Mouse (Mus musculus) liver, embryonic 12.5 days (tissue): ENCODE measurements at regions not wholly inside any gene's neighbourhood (a gene's known extent, or its start where the extent isn't known, plus 50 kb on each side); places are given as distances from the start of the nearest gene placed in this dataset.

Experiments used
- ATAC-seq: fragments of 200-750 bp; cut with Nextera tagmentation; 2 replicates; pipeline ENCODE4 v1.8.0; 2017; ENCODE audit warnings: moderate number of reproducible peaks, mild to moderate bottlenecking, moderate library complexity
- H3K27ac ChIP-seq: fragments of 300-500 bp; sonication (generic); 2 replicates; pipeline ENCODE4 v1.5.1; 2016; ENCODE audit warnings: mild to moderate bottlenecking
- H3K27me3 ChIP-seq: fragments of 300-500 bp; sonication (generic); replicated peaks from 2 replicates; pipeline ENCODE4 v1.6.1; 2016; ENCODE audit warnings: mild to moderate bottlenecking, moderate library complexity
- H3K36me3 ChIP-seq: fragments of 300-500 bp; sonication (generic); 2 replicates; pipeline ENCODE4 v1.6.1; 2016; ENCODE audit warnings: mild to moderate bottlenecking, moderate library complexity
- H3K4me1 ChIP-seq: fragments of 300-500 bp; sonication (generic); 2 replicates; pipeline ENCODE4 v1.6.1; 2016
- H3K4me2 ChIP-seq: fragments of 300-500 bp; sonication (generic); 2 replicates; pipeline ENCODE4 v1.6.1; 2016; ENCODE audit warnings: mild to moderate bottlenecking, moderate library complexity
- H3K4me3 ChIP-seq: fragments of 300-500 bp; sonication (generic); 2 replicates; pipeline ENCODE4 v1.5.1; 2016; ENCODE audit warnings: mild to moderate bottlenecking, moderate library complexity
- H3K9ac ChIP-seq: fragments of 300-500 bp; sonication (generic); 2 replicates; pipeline ENCODE4 v1.6.1; 2016; ENCODE audit warnings: mild to moderate bottlenecking, moderate library complexity
- H3K9me3 ChIP-seq: fragments of 300-500 bp; sonication (generic); replicated peaks from 2 replicates; pipeline ENCODE4 v1.6.1; 2016; ENCODE audit warnings: mild to moderate bottlenecking, moderate library complexity
- WGBS: fragments of 180-500 bp; shearing (Covaris S2); methylation state at CpG from one replicate; pipeline ENCODE4 v1.1.7; 2016; ENCODE audit not compliant: insufficient replicate concordance; 5-methylcytosine and 5-hydroxymethylcytosine counted together

- no peak overlapping the region for H3K4me2 ChIP-seq
These were observed 412.9 kb upstream of the Tbx3 start for GRCm38 (mm10) chr5:119257374-119258120.

GRCm38 (mm10) chr5:119258831-119259230 is 411.6 kb upstream of the Tbx3 start:
- no peak overlapping the region for H3K4me2 ChIP-seq
- H3K36me3 ChIP-seq: no peaks in the 10 kb centered on the region
- no peaks in the 10 kb centered on the region for H3K27me3 ChIP-seq
- WGBS: 58% methylated on average over 5 of the region's 5 CpGs
- H3K4me3 ChIP-seq: no peak overlapping the region
- ATAC-seq: no peak
- H3K9me3 ChIP-seq: no peaks in the 10 kb centered on the region
- no peak overlapping the region for H3K9ac ChIP-seq
- H3K27ac ChIP-seq: no peak overlapping the region
- no peaks in the 10 kb centered on the region for H3K4me1 ChIP-seq

More at GRCm38 (mm10) chr5:119257374-119258120, 412.9 kb upstream of the Tbx3 start:
- Histone ChIP-seq H3K4me3 (no peak overlapping the region), H3K27me3 (no peaks in the 10 kb centered on the region), H3K4me1 (no peaks in the 10 kb centered on the region), H3K9me3 (no peaks in the 10 kb centered on the region), H3K27ac (no peak overlapping the region), H3K9ac (no peak overlapping the region), H3K36me3 (no peaks in the 10 kb centered on the region)
- 52% methylated on average over 21 of the region's 21 CpGs for WGBS
- no peak for ATAC-seq

GRCm38 (mm10) chr5:119265149-119265890 is 405.1 kb upstream of the Tbx3 start:
- no peak for ATAC-seq
- H3K27ac ChIP-seq: no peak overlapping the region
- WGBS: 74% methylated on average over 20 of the region's 20 CpGs

GRCm38 (mm10) chr5:119271234-119271852 is 399.1 kb upstream of the Tbx3 start:
- Histone ChIP-seq H3K9ac (no peak overlapping the region), H3K4me3 (no peak overlapping the region), H3K9me3 (no peaks in the 10 kb centered on the region), H3K4me2 (no peak overlapping the region), H3K4me1 (no peaks in the 10 kb centered on the region), H3K27ac (no peak overlapping the region), H3K36me3 (no peaks in the 10 kb centered on the region), H3K27me3 (no peaks in the 10 kb centered on the region; the same call in 1 of the 2 replicates)
- 83% methylated on average over 26 of the region's 26 CpGs for WGBS
- ATAC-seq: no peak

More at GRCm38 (mm10) chr5:119265149-119265890, 405.1 kb upstream of the Tbx3 start:
- Histone ChIP-seq H3K4me1 (no peaks in the 10 kb centered on the region), H3K27me3 (no peaks in the 10 kb centered on the region), H3K9ac (no peak overlapping the region), H3K9me3 (no peaks in the 10 kb centered on the region), H3K4me2 (no peak overlapping the region), H3K36me3 (no peaks in the 10 kb centered on the region), H3K4me3 (no peak overlapping the region)

- H3K27me3 ChIP-seq: no peaks in the 10 kb centered on the region; the same call in 1 of the 2 replicates
- no peak overlapping the region for H3K27ac ChIP-seq
- H3K9ac ChIP-seq: no peak overlapping the region
- no peak for ATAC-seq
- H3K4me1 ChIP-seq: no peaks in the 10 kb centered on the region
- H3K4me2 ChIP-seq: no peak overlapping the region
- 64% methylated on average over 7 of the region's 7 CpGs for WGBS
- H3K36me3 ChIP-seq: no peaks in the 10 kb centered on the region
- H3K4me3 ChIP-seq: no peak overlapping the region
- H3K9me3 ChIP-seq: no peaks in the 10 kb centered on the region
These were observed 397.3 kb upstream of the Tbx3 start for GRCm38 (mm10) chr5:119273203-119273602.

- Histone ChIP-seq H3K9ac (no peak overlapping the region), H3K4me3 (no peak overlapping the region), H3K4me2 (no peak overlapping the region), H3K36me3 (no peaks in the 10 kb centered on the region), H3K27me3 (no peaks in the 10 kb centered on the region; the same call in 1 of the 2 replicates), H3K9me3 (no peaks in the 10 kb centered on the region), H3K27ac (no peak overlapping the region), H3K4me1 (no peaks in the 10 kb centered on the region)
- ATAC-seq: no peak
- 76% methylated on average over 3 of the region's 3 CpGs for WGBS
These were observed 396.9 kb upstream of the Tbx3 start for GRCm38 (mm10) chr5:119273615-119274014.

- no peaks in the 10 kb centered on the region; the same call in 1 of the 2 replicates for H3K27me3 ChIP-seq
- H3K4me3 ChIP-seq: no peak overlapping the region
- H3K4me2 ChIP-seq: no peak overlapping the region
- H3K9ac ChIP-seq: no peak overlapping the region
- no peak overlapping the region for H3K27ac ChIP-seq
- no peaks in the 10 kb centered on the region for H3K4me1 ChIP-seq
- WGBS: 62% methylated on average over 7 of the region's 7 CpGs
- no peaks in the 10 kb centered on the region for H3K36me3 ChIP-seq
- ATAC-seq: no peak
- no peaks in the 10 kb centered on the region for H3K9me3 ChIP-seq
These were observed 395.5 kb upstream of the Tbx3 start for GRCm38 (mm10) chr5:119274817-119275494.

- no peak overlapping the region for H3K4me2 ChIP-seq
- H3K36me3 ChIP-seq: no peaks in the 10 kb centered on the region
- no peak for ATAC-seq
- no peaks in the 10 kb centered on the region; the same call in 1 of the 2 replicates for H3K27me3 ChIP-seq
- H3K4me1 ChIP-seq: no peaks in the 10 kb centered on the region
- no peak overlapping the region for H3K9ac ChIP-seq
- no peak overlapping the region for H3K4me3 ChIP-seq
- 71% methylated on average over 6 of the region's 6 CpGs for WGBS
- no peak overlapping the region for H3K27ac ChIP-seq
- H3K9me3 ChIP-seq: no peaks in the 10 kb centered on the region
These were observed 390.3 kb upstream of the Tbx3 start for GRCm38 (mm10) chr5:119280146-119280545.

GRCm38 (mm10) chr5:119289808-119290207 is 380.7 kb upstream of the Tbx3 start:
- WGBS: 50% methylated on average over 5 of the region's 5 CpGs
- H3K27ac ChIP-seq: no peak overlapping the region

GRCm38 (mm10) chr5:119292323-119292722 is 378.1 kb upstream of the Tbx3 start:
- H3K4me1 ChIP-seq: no peaks in the 10 kb centered on the region
- no peak overlapping the region for H3K4me2 ChIP-seq
- no peak for ATAC-seq
- no peak overlapping the region for H3K9ac ChIP-seq
- H3K27me3 ChIP-seq: no peaks in the 10 kb centered on the region
- 0 out of 2 replicates have a peak, but pooled peaks cover 4% of the 10 kb centered on the region for H3K9me3 ChIP-seq
- 60% methylated on average over 9 of the region's 9 CpGs for WGBS
- no peak overlapping the region for H3K27ac ChIP-seq
- no peaks in the 10 kb centered on the region for H3K36me3 ChIP-seq
- no peak overlapping the region for H3K4me3 ChIP-seq

More at GRCm38 (mm10) chr5:119289808-119290207, 380.7 kb upstream of the Tbx3 start:
- Histone ChIP-seq H3K9me3 (0 out of 2 replicates have a peak, but pooled peaks cover 4% of the 10 kb centered on the region), H3K4me1 (no peaks in the 10 kb centered on the region), H3K9ac (no peak overlapping the region), H3K27me3 (no peaks in the 10 kb centered on the region), H3K4me3 (no peak overlapping the region), H3K36me3 (no peaks in the 10 kb centered on the region), H3K4me2 (no peak overlapping the region)
- no peak for ATAC-seq

- H3K27me3 ChIP-seq: no peaks in the 10 kb centered on the region
- H3K4me3 ChIP-seq: no peak overlapping the region
- no peak overlapping the region for H3K27ac ChIP-seq
- no peaks in the 10 kb centered on the region for H3K4me1 ChIP-seq
- H3K36me3 ChIP-seq: no peaks in the 10 kb centered on the region
- H3K9ac ChIP-seq: no peak overlapping the region
- no peak overlapping the region for H3K4me2 ChIP-seq
- ATAC-seq: no peak
- H3K9me3 ChIP-seq: 0 out of 2 replicates have a peak, but pooled peaks cover 4% of the 10 kb centered on the region
- 67% methylated on average over 1 of the region's 1 CpGs for WGBS
These were observed 377.6 kb upstream of the Tbx3 start for GRCm38 (mm10) chr5:119292889-119293288.
